Mouse (Mus musculus) urinary bladder, postnatal 25 days (tissue): ENCODE results near the gene Lsm12.

Source experiments
- DNase-seq: peaks from one replicate; pipeline ENCODE4 v3.0.0; 2022; ENCODE audit warnings: low spot score

Gene Lsm12

DNA sequence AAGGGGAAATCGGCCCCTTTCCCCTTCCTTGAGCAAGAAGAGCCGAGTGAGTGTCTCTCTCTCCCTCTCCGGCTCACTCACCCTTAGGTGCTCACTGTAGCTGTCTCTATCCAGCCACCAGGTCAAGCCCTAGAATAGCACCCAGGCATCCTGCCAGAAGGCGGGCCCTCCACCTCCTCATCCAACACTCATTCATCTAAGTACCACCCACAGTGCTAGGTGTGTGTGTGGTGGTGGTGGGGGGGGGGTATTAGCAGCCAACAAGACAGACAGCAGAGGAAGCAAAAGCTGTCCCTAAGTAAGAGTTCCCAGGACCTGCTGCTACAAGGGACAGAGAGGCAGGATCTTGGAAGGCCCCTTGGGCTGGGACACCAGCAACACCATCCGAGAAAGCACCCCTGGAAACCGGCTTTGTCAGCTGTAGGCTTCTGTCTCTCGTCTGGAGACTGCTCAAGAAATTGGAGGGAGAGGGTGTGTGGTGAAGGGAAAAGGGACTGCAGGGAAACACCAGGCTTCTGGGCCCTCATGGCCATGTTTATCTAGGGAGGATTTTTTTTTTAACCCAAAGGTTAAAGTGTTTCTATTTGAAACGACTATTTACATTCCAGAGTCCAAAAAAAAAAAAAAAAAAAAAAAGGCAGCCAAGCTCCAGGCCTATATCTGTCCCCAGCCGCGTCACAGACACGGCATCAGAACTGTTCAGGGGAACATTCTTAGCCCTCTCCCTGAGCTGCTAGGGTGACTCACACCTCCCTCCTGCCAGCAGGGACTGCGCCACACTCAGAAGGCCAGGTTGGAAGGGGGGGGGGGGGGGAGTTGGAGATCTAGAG, 31.2 kb upstream of the Lsm12 start:
- no peak for DNase-seq

DNA sequence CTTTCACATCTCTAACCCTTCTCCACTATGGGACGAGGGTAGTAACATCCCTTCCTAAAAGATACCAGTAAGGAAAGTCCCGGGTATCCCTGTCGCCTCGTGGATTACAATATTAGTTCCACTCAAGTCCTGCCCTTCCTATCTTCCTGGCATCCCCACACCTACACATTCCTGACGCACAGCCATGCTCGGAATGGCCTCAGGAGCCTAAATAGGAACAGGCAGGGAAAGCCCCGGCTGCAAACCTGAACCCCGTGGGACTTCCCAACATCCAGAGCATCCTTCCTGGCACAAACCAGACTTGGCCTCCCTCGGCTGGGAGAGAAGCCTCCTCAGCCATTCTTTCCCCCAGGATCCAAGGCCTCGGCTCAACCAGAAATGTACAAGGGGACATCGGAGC, 30.4 kb upstream of the Lsm12 start:
- no peak for DNase-seq

DNA sequence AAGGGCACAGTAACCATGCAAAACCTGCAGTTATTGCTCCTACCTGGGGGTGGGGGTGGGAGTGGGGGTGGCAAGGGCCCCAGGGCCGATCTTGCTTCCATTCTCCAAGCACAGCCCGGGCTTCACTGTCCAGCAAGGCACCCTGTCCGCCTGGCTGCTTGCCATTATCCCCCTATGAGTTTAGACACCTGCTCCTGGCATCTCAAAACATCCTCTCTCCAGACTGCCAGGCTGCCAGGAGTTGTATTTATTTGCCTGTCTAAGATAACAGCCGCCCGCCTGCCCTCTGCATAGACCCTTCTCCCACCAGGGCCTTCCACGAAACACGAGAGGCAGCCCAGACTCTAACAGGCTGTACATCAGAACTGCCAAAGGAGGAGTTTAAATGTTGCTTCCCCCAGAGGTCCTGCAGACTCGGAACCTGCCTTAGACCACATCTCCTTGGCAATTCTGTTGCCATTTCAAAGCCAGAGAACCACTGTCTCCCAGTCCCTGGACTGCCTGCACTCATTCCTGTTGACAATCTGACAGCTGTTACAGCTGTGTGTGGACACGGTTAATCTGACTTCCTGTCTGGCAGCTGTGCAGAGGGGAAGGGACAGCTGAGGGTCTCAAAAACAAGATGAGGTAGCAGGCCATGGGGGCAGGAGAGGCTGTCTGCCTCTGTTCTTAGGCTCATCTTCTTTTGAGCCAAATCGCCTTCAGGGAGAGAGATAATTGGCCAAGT, 29.5 kb upstream of the Lsm12 start:
- DNase-seq = no peak

DNA sequence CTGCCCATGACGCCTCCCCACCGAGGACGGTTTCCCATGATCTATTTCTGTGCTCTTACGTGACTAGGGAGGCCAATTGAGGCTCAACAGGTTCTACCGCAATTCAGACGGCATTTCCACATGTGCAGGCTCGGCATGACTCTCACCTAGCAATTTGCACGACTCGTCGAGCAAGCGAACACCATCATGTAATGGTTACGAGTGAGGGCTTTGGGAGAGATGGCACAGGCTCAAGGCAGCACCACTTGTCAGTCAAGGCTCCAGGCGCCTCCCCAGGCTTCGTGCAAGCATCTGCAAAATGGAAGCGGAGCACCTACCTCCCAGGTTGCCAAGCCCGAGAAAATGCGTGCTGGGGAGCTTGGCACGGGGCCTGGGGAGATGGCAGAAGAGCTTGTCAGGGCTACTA, 26.8 kb upstream of the Lsm12 start:
- DNase-seq = no peak

DNA sequence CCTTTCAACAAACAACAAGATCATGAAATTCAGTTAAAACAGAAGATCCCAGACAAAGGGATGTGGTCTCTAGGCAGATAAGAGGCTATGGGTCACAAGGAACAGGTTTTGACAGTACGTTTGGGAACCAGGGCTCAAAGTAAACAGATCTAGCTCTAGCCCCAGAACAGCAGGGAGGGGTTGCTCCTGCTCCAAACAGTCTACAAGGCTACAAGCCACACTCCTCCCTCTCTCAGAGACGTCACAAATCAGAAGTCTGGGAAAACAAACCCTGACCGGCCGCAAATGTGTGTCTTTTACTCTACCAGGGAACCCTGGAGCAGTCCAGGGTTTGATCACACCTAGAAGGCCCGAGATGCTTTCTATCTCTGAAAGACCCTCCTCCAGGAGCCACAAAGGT, 25.9 kb upstream of the Lsm12 start:
- no peak for DNase-seq

DNA sequence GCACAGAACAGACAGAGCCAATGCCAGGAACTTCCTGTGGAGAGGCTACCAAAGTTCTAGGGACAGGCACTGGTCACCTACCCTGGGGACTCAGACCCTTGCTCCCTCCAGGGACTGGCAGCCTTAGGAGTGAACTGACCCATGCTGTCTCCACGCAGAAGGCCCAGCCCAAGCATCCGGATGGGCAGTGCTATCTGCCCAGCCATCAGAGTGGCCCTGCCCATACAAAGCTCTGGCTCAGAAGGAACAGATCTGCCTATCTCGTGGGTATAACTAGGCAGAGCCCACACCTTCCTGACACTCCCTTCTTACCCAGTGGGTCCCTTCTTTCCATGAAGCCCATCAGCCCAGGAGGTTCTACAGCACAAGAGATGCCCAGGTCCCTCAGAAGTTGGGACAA, 25.1 kb upstream of the Lsm12 start:
- DNase-seq = no peak

DNA sequence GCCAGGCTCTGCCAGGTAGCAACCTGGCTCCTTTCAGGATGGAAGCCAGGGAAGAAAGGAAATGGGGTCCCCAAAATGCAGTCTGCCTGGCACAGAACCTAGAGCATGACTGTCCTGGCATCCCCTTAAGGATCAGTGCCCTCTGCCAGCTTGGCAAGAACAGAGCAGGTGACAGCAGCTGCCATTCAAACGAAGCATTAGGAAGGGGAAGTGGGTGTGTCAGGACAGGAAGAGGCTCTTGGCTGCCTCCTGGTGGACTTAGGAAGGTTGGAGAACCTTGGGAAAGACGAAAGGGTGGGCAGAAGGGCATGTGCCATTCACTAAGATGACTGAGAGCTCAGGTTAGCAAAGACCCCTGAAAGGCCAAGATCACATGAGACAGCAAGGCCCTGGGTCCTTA, 24.6 kb upstream of the Lsm12 start:
- no peak for DNase-seq

DNA sequence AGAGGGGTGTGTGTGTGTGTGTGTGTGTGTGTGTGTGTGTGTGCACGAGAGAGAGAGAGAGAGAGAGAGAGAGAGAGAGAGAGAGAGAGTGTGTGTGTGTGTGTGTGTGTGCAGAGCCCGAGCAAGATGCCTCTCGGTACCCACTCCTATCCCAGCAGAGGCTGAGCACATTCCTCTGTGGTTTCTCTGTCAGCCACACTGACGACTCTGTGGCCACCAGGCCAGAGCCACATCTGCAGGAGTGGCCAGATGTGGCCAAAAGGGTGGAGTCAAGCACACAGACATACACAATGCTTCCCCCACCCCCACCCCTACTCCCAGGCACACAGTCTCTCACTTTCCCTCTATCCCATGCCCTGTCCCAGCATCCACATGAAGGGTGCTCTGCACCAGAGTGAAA, 23.8 kb upstream of the Lsm12 start:
- DNase-seq = no peak

DNA sequence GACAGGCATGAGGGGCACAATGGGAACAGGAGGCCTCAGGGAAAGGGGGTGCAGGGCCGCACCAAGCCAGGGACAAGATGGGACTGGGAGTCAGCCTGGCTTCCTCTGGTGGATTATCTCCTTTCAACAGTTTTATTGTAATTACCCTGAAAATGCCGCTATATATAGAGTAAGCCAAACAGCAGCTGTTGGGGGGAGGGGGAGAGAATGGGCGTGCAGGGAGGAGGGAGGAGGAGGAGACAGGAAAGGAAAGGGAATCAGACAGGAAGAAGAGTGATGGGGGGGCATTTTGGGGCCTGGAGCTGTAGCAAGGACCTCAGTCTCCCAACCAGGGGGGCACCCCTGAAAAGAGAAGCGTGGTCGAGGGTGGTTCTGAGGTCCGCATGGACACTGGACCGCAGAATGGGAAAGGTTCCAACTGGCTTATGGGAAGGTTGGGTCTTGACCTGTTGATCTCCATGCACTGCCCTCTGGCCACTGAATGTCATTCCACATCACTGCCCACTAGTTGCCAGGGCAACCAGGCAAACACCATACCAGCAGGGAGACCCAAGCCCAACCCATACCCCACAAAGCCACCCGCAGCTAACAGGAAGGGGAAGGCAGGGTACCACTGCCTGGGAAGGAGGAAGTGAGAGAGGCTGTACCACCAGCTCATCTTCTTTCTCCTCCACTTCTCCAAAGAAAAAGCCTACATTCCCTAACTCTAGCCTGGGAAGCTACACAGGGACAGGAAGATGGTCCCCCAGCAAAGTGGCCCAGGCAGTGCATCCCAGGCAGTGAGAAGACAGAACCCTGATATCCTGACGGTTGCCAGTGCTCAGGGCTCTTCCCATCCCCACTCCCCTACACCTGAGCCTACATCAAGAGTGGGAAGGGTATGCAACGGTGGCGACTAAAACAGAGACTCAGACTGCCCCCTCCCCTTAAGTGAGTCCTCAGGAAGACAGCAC, 23.0 kb upstream of the Lsm12 start:
- no peak for DNase-seq

DNA sequence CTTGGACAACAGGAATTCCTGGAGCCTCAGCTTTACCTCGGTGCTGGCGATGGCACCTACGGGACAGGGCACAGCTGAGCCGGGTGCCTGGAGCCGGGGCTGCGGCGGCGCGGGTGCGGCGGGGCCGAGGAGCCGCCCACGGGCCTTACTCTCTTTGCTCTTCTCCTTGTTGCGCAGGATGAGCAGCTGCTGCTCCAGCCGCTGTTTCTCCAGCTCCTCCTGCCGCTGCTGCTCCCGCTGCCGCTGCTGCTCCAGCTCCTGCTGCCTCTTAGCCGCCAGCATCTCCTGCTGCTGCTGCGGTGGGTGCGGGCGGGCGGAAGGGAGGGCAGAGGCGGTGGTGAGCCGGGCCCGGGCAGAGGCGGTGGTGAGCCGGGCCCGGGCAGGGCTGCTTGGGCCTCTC, 21.4 kb upstream of the Lsm12 start:
- DNase-seq = no peak

DNA sequence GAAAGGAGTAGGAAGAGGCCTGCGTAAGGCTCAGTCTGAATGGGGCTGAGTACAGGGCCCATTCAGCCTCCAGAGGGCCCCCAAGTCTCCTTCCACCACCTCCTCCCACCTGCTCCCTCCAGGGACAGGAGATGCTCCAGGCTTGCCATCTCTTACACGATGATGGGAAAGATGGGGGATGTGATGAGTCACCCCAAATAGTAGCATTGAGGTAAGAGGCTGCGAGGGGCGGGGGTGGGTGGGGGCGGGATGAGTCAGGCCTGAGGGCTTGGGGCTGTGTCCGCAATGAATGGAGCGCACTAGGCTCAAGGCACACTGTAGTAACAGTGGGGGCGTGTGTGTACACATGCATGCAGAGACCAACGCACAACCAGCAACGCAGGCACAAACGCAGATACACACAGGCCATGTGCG, 16.3 kb upstream of the Lsm12 start:
- DNase-seq = no peak

DNA sequence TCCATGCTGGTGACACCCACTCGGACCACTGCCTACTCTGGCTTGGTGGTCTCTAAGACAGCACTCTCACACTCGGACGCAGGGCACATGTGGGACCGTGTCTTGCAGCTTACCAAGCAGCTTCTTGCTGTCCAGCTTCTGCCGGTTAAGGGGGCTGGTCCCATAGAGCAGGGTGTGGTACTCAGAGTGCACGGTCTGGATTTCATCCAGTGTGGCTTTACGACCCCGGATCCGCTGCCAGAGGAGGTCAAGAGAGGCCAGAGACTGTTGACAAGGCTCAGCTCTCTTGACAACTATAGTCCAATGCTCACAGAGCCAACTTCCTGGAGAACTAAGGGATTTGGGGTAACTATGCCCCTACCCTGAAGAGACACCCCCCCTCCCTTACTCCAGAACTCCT, 14.8 kb upstream of the Lsm12 start:
- DNase-seq = no peak

DNA sequence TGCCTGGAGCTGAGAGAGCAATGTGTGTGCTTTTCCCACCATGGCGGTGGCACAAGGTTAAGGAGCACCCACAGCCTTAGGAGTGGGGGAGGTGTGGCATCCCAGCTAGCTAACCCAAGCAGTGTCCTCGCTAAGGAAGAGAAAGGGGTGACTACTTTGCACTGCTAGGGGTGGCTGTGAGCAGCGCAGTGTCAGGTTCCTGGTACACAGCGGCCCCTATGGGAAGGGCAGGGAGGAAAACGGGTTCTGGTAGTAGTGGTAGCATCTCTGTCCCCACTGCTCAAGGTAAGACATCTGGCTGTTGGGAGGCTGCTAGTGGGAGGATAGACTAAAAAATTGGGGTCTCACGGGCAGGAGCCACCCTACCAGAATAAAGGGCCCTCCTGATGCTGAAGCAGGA, 13.1 kb upstream of the Lsm12 start:
- no peak for DNase-seq

DNA sequence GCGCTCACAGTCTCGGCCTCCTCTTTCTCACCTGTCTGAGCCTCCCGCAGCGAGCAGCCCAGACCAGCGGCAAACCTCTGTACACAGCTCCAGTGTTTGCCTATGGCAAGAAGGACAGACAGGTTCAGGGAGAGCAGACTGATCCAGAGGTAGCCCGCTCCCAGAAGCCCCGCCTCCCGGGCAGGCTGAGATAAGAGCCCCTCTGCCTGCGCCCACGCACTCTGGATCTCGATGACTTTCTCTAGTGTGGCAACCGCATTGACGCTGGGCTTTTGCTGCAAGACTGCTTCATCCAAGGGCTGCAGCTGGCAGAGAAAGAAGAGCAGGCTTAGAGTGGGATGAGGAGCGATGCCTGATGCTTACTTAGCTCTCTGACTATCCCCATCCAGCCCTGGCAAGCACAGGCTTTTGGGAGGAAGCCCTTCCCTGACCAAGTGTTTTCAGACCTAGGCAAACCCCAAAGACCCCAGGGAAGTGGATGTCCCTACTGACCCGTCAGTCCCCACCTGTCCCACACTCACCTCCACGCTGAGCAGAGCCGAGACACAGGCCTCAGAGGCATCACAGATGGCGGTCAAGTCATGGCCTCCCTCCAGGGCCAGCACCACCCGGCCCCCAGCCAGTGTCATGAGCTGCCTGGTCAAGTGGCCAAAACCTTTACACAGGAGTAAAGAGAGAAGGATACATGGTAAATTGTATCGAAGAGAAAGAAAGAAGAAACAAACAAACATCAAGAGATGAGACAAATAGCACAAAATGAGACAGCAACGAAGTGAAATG, 11.1 kb upstream of the Lsm12 start:
- no peak for DNase-seq

DNA sequence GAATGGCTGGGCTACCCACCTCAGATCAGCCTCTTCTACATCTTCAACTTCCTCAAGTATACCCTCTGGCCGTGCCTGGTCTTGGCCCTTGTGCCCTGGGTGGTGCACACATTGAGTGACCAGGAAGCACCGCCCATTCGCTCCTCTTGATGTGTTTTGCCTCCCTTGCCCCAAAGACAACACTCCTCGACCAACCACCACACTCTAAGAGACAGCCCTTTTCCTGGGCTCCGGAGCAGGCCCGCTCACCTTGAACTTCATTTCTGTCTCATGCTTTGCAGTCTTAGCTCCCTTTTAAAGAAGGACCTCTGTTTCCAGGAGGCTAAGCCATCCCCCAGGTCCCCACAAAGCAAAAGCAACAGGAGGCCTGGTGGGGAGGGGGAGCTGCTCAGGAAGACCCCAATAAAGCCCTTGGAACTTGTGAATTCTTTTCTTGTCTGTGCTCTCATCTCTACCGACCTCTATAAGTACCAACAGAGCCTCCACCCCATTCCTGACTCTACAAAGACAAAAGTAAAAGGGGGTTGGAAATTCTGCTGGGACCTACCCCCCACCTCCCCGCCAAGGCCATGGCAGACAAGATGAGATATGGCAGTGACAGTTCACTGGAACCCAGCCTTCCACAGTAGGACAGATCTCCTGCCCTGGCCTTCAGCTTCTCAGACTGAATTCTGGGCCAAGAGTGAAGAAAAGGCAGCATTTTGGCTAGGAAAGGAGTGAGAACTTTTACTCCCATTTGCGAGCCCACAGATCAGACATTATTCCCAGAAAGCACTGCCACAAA, 8.8 kb upstream of the Lsm12 start:
- no peak for DNase-seq

DNA sequence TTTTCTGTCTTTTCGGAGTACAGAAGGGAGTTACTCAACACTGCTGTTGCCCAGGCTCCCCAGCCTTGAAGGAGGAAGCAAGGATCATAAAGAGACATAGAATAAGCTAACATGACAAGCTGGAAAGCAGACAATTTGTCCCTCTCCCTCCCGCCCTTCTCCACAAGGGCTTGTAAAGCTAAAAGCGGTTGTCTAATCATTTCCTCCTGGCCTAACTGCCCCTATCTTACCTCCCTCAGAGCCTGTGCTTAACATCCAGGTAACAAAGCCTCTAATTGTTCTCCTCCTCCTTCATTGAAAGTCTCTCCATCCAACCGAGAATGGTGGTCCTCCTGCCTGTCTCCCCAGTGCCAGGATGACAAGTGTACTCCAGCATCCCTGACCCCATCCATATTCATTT, 5.8 kb upstream of the Lsm12 start:
- no peak for DNase-seq

DNA sequence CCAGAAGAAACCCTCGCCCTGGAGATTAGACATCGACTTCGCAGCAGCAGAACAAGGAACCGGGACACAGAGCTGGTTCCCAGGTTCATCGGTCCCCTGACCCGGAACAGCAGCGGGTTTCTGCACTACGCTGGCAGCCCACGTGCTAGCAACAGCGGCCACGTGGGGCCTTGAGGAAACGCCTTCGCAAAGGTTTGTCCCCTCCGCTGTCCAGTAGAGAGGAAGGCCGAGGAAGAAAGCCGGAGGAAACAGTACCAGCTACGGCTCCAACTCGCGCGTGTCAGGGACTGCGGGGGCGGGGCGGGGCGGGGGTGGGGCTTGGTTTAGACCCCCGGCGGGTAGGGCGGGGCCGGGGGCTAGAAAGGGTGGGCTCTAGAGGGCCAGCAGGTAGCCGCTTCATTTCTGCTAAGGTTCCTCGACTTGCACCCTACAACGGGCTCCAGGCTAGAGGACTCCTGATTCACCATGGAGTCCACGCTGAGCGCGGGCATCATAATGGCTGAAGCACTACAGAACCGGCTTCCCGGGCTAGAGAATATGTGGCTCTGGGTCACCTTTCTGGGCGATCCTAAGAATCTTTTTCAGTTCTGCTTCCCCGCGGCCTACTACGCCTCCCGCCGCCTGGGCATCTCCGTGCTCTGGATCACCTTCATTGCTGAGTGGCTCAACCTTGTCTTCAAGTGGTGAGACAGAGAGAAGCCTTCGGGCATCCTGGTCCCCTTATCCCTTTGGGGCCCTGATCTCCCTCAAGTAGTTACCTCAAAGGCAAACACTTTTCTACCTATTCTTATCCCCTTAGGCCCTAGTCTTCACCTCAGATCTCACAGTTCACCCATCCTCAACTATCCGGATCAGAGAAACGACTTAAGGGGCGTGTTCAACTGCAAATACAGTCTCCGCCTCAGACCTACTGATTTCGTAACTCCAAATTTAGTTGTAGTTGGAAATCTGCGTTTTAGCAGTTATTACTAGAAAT, 4.7 kb upstream of the Lsm12 start, which contains the start of gene G6pc3:
Gene G6pc3, plus strand, starts transcription at position 160 of the 976 bp plus-strand sequence.
- peak; percentile 85 for DNase-seq

DNA sequence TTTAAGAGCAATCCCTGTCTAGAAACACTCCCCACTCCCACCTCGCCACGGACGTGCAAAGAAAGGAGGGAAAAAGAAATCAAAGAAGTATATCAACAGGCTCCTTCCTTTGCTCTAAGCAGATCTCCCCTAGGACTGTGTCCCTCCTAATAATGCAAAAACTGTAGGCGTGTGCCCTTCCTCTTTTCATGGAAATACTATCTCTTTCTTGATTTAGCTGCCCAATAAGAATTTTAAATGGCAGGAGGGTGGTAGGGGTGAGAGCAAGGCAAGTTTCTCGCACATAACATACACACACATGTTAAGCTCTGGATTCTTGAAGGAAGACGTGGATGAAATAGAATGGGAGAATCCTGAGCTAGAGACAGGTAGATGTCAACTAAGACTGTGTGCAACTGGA, 3.9 kb upstream of the Lsm12 start:
- DNase-seq = no peak

DNA sequence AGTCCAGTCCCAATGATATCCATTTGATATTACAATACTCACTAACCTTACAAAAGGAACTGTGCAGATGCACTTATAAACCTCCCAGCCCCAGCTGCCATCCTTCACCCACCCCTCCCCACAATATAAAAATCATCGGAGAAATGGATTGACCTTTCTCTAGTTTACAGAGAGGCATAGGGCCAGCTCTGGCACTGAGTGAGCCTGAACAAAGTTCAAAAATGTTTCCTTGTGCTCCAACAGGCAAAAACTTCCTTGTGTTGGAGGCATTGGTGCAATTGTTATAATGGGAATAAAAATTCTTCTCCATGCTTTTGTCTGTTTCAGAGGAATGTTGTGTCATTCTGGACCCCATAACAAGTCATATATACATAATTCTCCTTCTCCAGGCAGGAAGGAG, 1.1 kb upstream of the Lsm12 start:
- no peak for DNase-seq

DNA sequence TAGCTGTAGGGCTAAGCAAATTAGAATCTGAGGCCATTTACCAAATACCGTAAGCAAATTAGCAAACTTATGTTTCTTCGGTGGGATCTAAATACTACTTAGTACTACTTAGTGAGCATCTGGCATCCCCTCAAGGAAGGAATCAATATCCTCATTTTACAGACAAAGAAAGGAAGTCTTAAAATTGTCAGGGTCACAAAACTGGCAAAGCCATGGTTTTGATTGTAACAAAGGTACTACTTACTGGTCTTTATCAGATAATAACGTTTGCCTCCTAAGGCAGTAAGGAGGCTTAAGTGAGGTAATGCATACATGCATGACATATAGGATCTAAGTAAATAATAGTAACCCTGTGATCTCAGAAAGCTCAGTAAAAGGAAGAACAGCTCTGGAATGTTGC, 581 bp upstream of the Lsm12 start:
- no peak for DNase-seq
